In genomic region chr11:52826591-52826990, GRCm38 (mm10) we compare ENCODE assay signal across 31 mouse cellular contexts.
"Had no signal": no experiment of that assay in that cellular context is flagged by ENCODE, and none has a peak within 500 bp of the region (broad histone marks: within the 10 kb centered on the region; RNA-seq: fewer than 3 reads in every experiment).

No protein-coding gene starts in this region.

- H3K4me2 ChIP-seq: limb, embryonic 12.5 days; limb, embryonic 13.5 days; limb, embryonic 15.5 days; liver, embryonic 11.5 days; liver, embryonic 12.5 days; liver, embryonic 13.5 days; liver, embryonic 15.5 days; lung, embryonic 14.5 days; lung, embryonic 15.5 days; midbrain, embryonic 11.5 days; midbrain, embryonic 12.5 days; midbrain, embryonic 13.5 days; midbrain, embryonic 15.5 days had no signal

- H3K9me3 ChIP-seq: limb, embryonic 10.5 days; limb, embryonic 12.5 days; limb, embryonic 13.5 days; limb, embryonic 15.5 days; liver, embryonic 12.5 days; liver, embryonic 13.5 days; liver, embryonic 15.5 days; lung, embryonic 15.5 days; midbrain, embryonic 13.5 days; midbrain, embryonic 15.5 days had no signal

- H3K9ac ChIP-seq: limb, embryonic 12.5 days; limb, embryonic 13.5 days; limb, embryonic 15.5 days; liver, embryonic 12.5 days; liver, embryonic 13.5 days; liver, embryonic 14.5 days; liver, embryonic 15.5 days; liver, postnatal 0 days; lung, embryonic 14.5 days; lung, embryonic 15.5 days; midbrain, embryonic 12.5 days; midbrain, embryonic 13.5 days; midbrain, embryonic 15.5 days had no signal

- H3K27ac ChIP-seq: limb, embryonic 10.5 days; limb, embryonic 12.5 days; limb, embryonic 13.5 days; limb, embryonic 15.5 days; liver, embryonic 12.5 days; liver, embryonic 13.5 days; liver, embryonic 14.5 days; liver, embryonic 15.5 days; lung, embryonic 15.5 days; macrophage; midbrain, embryonic 10.5 days; midbrain, embryonic 12.5 days; midbrain, embryonic 13.5 days; midbrain, embryonic 15.5 days had no signal

- H3K4me1 ChIP-seq: limb, embryonic 10.5 days; limb, embryonic 12.5 days; limb, embryonic 13.5 days; limb, embryonic 15.5 days; liver, embryonic 12.5 days; liver, embryonic 13.5 days; liver, embryonic 15.5 days; lung, embryonic 15.5 days; megakaryocyte, embryonic 14.5 days; midbrain, embryonic 10.5 days; midbrain, embryonic 12.5 days; midbrain, embryonic 13.5 days; midbrain, embryonic 15.5 days had no signal

- H3K36me3 ChIP-seq: limb, embryonic 10.5 days; limb, embryonic 12.5 days; limb, embryonic 13.5 days; limb, embryonic 15.5 days; liver, embryonic 12.5 days; liver, embryonic 13.5 days; liver, embryonic 15.5 days; lung, embryonic 15.5 days; midbrain, embryonic 10.5 days; midbrain, embryonic 12.5 days; midbrain, embryonic 13.5 days; midbrain, embryonic 15.5 days had no signal

- DNase-seq: left cerebral cortex, postnatal 4 days; liver; liver, embryonic 13.5 days; liver, postnatal 0 days; lung, adult 18-20 months; lung, adult 2 months; lung, embryonic 14.5 days; lung, postnatal 10 days; lung, postnatal 14 days; lung, postnatal 36 days; lung, postnatal 4 days; midbrain, embryonic 14.5 days had no signal

- H3K27me3 ChIP-seq: limb, embryonic 15.5 days; liver, embryonic 12.5 days; liver, embryonic 13.5 days; liver, embryonic 15.5 days; lung, embryonic 15.5 days; megakaryocyte, embryonic 14.5 days; midbrain, embryonic 12.5 days; midbrain, embryonic 13.5 days; midbrain, embryonic 15.5 days had no signal

- ATAC-seq: liver, embryonic 12.5 days; liver, postnatal 0 days; lung, postnatal 0 days; midbrain, embryonic 13.5 days; midbrain, embryonic 15.5 days; midbrain, embryonic 16.5 days had no signal

- H3K4me3 ChIP-seq: limb, embryonic 10.5 days; limb, embryonic 12.5 days; limb, embryonic 13.5 days; limb, embryonic 15.5 days; liver, embryonic 12.5 days; liver, embryonic 13.5 days; liver, embryonic 15.5 days; lung, embryonic 15.5 days; megakaryocyte, embryonic 14.5 days; midbrain, embryonic 10.5 days; midbrain, embryonic 12.5 days; midbrain, embryonic 13.5 days; midbrain, embryonic 15.5 days; myocyte had no signal
